ENCODE assay signal across 7 mouse cellular contexts in the genomic region with DNA sequence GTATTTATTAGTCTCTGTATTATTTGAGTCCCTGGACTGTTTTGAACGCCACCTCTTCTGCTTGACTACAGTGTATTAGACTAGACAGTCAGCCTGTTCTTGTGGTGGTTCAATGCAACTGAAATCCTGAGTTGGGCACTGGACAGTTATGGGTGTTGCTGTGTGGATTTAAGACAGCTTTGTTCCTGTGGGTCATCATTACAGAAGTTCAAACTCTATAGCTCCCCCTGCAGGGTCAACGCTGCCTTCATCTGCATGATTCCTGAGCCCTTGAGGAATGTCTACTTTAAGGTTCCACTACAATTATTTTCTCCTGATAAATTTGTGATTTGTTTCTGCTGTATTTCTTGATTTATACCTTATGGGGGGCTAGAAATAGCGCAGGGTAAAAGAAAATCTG.
DNase-seq lines count a peak whose midpoint lies in the region; ATAC-seq lines count a peak whose summit lies in the region.

No protein-coding gene starts in this region.

- no peak overlapping the region for H3K27ac ChIP-seq in limb, embryonic 11.5 days (replicated peaks; ENCODE audit: low read depth, low read length)
- H3K27ac ChIP-seq in limb, embryonic 10.5 days: no peak overlapping the region

- H3K36me3 ChIP-seq in limb, embryonic 11.5 days (ENCODE audit: control insufficient read depth, insufficient read depth, low read length): no peaks in the 10 kb centered on the region
- H3K36me3 ChIP-seq in limb, embryonic 10.5 days: no peaks in the 10 kb centered on the region

- no peak for ATAC-seq in limb, embryonic 11.5 days (ENCODE audit: insufficient number of reproducible peaks, low FRiP score, low TSS enrichment, low read depth)

- WGBS in limb, embryonic 11.5 days: 64% methylated on average over 3 of the region's 3 CpGs
- WGBS in limb, embryonic 10.5 days: 61% methylated on average over 3 of the region's 3 CpGs

- H3K9me3 ChIP-seq in limb, embryonic 11.5 days (ENCODE audit: control insufficient read depth, low read length): no peaks in the 10 kb centered on the region
- H3K9me3 ChIP-seq in limb, embryonic 10.5 days (replicated peaks): no peaks in the 10 kb centered on the region

- DNase-seq in limb, embryonic 11.5 days (ENCODE audit: low spot score): peak; percentile 32
- DNase-seq in limb, embryonic 10.5 days (ENCODE audit: low spot score): no peak
- peak; percentile 58 for DNase-seq in ZHBTc4 (ENCODE audit: low read depth, low spot score)
- peak; percentile 14 for DNase-seq in cerebellum, adult 8-10 months
- DNase-seq in layer of hippocampus, postnatal 10 days (ENCODE audit: low spot score in 2 of 2): peak; percentile 5 to 22
- no peak for DNase-seq in urinary bladder, adult 2 months (ENCODE audit: low spot score)
- DNase-seq in spleen, postnatal 4 days (ENCODE audit: low spot score in 2 of 2): no peak

- no peak overlapping the region for H3K4me3 ChIP-seq in limb, embryonic 11.5 days (ENCODE audit: low read depth, low read length)
- H3K4me3 ChIP-seq in limb, embryonic 10.5 days: no peak overlapping the region

- no peaks in the 10 kb centered on the region for H3K27me3 ChIP-seq in limb, embryonic 11.5 days (ENCODE audit: control insufficient read depth, insufficient read depth, low read length)
- no peaks in the 10 kb centered on the region for H3K27me3 ChIP-seq in limb, embryonic 10.5 days (ENCODE audit: low read depth, poor library complexity, severe bottlenecking)

- H3K9ac ChIP-seq in limb, embryonic 11.5 days (ENCODE audit: low read length): no peak overlapping the region

- H3K4me1 ChIP-seq in limb, embryonic 11.5 days (ENCODE audit: control insufficient read depth, insufficient read depth, low read length): no peaks in the 10 kb centered on the region
- no peaks in the 10 kb centered on the region for H3K4me1 ChIP-seq in limb, embryonic 10.5 days

- no peak overlapping the region for H3K4me2 ChIP-seq in limb, embryonic 11.5 days (ENCODE audit: low read depth, severe bottlenecking)

Comparison
In these comparisons a context has a peak if more than half of its experiments do, and no peak if none do; other contexts are left out.
1. DNase-seq: peak in limb, embryonic 11.5 days (single experiment), ZHBTc4 (single experiment), cerebellum, adult 8-10 months (single experiment) and layer of hippocampus, postnatal 10 days (2 of 2); none in limb, embryonic 10.5 days (single experiment), urinary bladder, adult 2 months (single experiment) and spleen, postnatal 4 days (0 of 2).